Mouse (Mus musculus): ENCODE data around the gene Rasa4. TPM values are rescaled to one million over a fixed set of nuclear protein-coding genes. Genes with fewer than 3 reads are reported as not detected.
A peak's percentile ranks its signal among the peaks of the same experiment; 100 is the strongest.

The Rasa4 gene
- polyA plus RNA-seq, 1 experiment: 16.1 TPM

- Histone ChIP-seq H3K4me3 (replicated peaks; ENCODE audit: extremely low read depth, low read depth, low read length) (no peak overlapping the region), H3K4me1 (ENCODE audit: control insufficient read depth, insufficient read depth, low read length) (peaks cover 2% of the 10 kb centered on the region; the same call in 1 of the 2 replicates)
- DNase-seq: no peak
- no peak for TF ChIP-seq POLR2A (IDR thresholded peaks at IDR 0.05; ENCODE audit: borderline replicate concordance, extremely low read depth, low read depth, low read length)
- TF ChIP-seq CTCF (IDR thresholded peaks at IDR 0.05; ENCODE audit: insufficient read depth, low read length): no peak
- 76% methylated on average over 4 of the region's 4 CpGs for WGBS
Measured at GRCm38 (mm10) chr5:136082345-136082744, 1.4 kb upstream of the Rasa4 start.

DNA sequence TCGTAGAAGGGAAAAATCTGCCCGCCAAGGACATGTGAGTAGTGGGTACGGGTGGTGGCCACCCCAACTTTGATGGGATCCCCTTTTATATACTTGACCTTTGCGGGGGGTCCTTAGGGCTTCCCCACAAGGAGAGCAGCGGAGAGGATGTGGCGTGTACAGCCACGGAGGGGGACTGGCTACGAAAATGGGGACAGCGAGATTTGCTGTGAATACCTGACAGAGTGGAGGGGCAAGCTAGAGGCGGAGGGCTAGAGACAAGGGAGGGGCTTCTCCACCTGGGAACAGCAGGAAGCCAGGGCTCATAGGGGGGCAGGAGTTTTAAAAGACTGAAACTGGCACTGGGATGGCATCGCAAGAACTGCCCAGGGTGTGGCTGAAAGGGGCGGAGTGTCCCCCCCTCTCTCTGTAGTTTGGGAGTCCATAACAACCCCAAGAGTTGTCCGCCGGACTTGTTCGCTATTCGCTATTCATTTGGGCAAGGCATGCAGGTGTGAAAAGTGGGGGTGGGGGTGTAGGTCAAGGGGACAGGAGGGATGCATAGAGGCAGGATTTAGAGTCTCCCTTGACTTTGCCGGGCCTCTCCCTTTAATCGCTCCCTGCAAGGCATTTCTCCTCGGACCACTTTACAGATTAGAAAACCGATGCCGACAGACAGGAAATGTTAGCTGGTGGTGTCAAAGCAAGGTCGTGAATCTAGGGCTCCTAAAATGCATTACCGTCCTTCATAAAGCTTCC, 597 bp downstream of the Rasa4 start:
- WGBS: 3% methylated on average over 23 of the region's 23 CpGs

GRCm38 (mm10) chr5:136084891-136085651, 1.4 kb downstream of the Rasa4 start:
- Histone ChIP-seq H3K4me1 (ENCODE audit: control insufficient read depth, insufficient read depth, low read length) (peaks cover 2% of the 10 kb centered on the region; the same call in 1 of the 2 replicates), H3K4me3 (replicated peaks; ENCODE audit: extremely low read depth, low read depth, low read length) (peak overlapping the region; percentile 15)
- DNase-seq: no peak
- WGBS: 34% methylated on average over 21 of the region's 21 CpGs
- TF ChIP-seq CTCF (IDR thresholded peaks at IDR 0.05; ENCODE audit: insufficient read depth, low read length): no peak
- no peak for TF ChIP-seq POLR2A (IDR thresholded peaks at IDR 0.05; ENCODE audit: borderline replicate concordance, extremely low read depth, low read depth, low read length)

More for the DNA sequence above, 597 bp downstream of the Rasa4 start:
- Histone ChIP-seq H3K4me3 (replicated peaks; ENCODE audit: extremely low read depth, low read depth, low read length) (peak overlapping the region; percentile 82), H3K4me1 (ENCODE audit: control insufficient read depth, insufficient read depth, low read length) (peaks cover 2% of the 10 kb centered on the region; the same call in 1 of the 2 replicates)
- DNase-seq: no peak
- TF ChIP-seq POLR2A (IDR thresholded peaks at IDR 0.05; ENCODE audit: borderline replicate concordance, extremely low read depth, low read depth, low read length) (no peak), CTCF (IDR thresholded peaks at IDR 0.05; ENCODE audit: insufficient read depth, low read length) (no peak)

DNA sequence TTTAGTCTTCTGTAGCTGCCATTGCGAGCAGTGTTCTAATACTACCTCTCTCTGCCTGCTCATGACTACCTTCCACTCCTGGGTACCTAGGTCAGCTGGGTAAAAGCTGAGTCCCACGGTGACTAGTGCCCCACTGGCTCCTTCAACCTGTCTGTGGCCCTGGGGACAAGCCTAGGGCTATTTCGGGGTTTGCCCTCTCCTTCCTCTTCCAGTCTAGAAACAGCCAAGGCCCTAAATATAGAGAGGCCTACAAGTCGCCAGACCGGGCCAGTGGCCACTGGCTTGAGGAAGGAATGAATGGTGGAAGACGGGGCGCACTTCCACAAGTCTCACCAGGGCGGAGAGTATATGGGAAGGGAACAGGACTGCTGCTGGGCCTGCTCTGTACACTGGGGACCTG, 2.6 kb downstream of the Rasa4 start:
- DNase-seq: no peak
- 83% methylated on average over 8 of the region's 8 CpGs for WGBS
- peaks cover 2% of the 10 kb centered on the region; the same call in 1 of the 2 replicates for H3K4me1 ChIP-seq (ENCODE audit: control insufficient read depth, insufficient read depth, low read length)
- TF ChIP-seq CTCF (IDR thresholded peaks at IDR 0.05; ENCODE audit: insufficient read depth, low read length) (no peak), POLR2A (IDR thresholded peaks at IDR 0.05; ENCODE audit: borderline replicate concordance, extremely low read depth, low read depth, low read length) (no peak)
- no peak overlapping the region for H3K4me3 ChIP-seq (replicated peaks; ENCODE audit: extremely low read depth, low read depth, low read length)

GRCm38 (mm10) chr5:136088821-136089575, 5.3 kb downstream of the Rasa4 start:
- TF ChIP-seq POLR2A (IDR thresholded peaks at IDR 0.05; ENCODE audit: borderline replicate concordance, extremely low read depth, low read depth, low read length) (no peak), CTCF (IDR thresholded peaks at IDR 0.05; ENCODE audit: insufficient read depth, low read length) (peak; percentile 32; the same call in 1 of the 2 replicates)
- DNase-seq: no peak
- Histone ChIP-seq H3K4me1 (ENCODE audit: control insufficient read depth, insufficient read depth, low read length) (no peaks in the 10 kb centered on the region), H3K4me3 (replicated peaks; ENCODE audit: extremely low read depth, low read depth, low read length) (no peak overlapping the region)
- WGBS: 24% methylated on average over 14 of the region's 14 CpGs

DNA sequence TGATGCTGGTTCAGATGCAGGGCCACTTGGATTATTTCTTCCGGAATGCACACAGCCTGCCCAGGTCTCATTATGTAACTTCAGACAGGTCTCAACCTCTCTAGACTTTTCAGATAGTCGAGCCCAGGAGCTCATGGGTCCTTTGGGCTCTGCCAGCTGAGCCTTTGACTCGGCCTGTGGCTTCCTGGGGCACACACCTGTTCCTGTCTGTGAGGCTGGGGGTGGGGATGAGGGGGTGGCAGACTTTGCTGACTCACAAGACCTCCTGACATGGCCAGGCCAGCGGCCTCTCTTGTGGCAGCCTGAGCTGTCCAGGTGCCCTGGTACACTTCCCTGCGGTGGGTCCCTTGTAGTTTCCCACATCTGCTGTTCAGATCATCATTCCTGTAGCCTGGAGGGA, 8.2 kb downstream of the Rasa4 start:
- H3K4me3 ChIP-seq (replicated peaks; ENCODE audit: extremely low read depth, low read depth, low read length): no peak overlapping the region
- no peak for DNase-seq
- WGBS: 56% methylated on average over 5 of the region's 5 CpGs

GRCm38 (mm10) chr5:136094249-136095010, 10.7 kb downstream of the Rasa4 start:
- no peaks in the 10 kb centered on the region for H3K4me1 ChIP-seq (ENCODE audit: control insufficient read depth, insufficient read depth, low read length)
- DNase-seq: no peak
- no peak overlapping the region for H3K4me3 ChIP-seq (replicated peaks; ENCODE audit: extremely low read depth, low read depth, low read length)
- no peak for TF ChIP-seq CTCF (IDR thresholded peaks at IDR 0.05; ENCODE audit: insufficient read depth, low read length)
- TF ChIP-seq POLR2A (IDR thresholded peaks at IDR 0.05; ENCODE audit: borderline replicate concordance, extremely low read depth, low read depth, low read length): no peak
- WGBS: 54% methylated on average over 8 of the region's 8 CpGs

More for the DNA sequence above, 8.2 kb downstream of the Rasa4 start:
- H3K4me1 ChIP-seq (ENCODE audit: control insufficient read depth, insufficient read depth, low read length): no peaks in the 10 kb centered on the region
- TF ChIP-seq CTCF (IDR thresholded peaks at IDR 0.05; ENCODE audit: insufficient read depth, low read length) (no peak), POLR2A (IDR thresholded peaks at IDR 0.05; ENCODE audit: borderline replicate concordance, extremely low read depth, low read depth, low read length) (no peak)

DNA sequence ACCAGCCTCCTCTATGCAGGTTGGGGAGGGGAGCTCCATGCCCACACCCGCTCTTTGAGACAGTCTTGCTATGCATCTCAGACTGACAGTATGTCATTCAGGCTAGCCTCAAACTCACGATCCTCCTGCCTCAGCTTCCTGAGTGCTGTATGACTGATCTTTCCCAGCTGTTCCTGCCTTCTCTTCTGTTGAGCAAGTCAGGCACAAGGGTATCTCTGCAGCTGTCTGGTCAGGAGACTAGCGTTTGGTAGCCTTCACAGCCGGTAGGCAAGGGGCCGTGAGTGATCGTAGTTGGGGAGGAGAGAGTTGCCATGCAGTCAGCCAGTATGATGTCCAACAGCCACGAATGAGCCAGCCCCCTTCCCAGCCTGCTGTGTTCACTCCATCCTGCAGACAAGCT, 11.4 kb downstream of the Rasa4 start:
- WGBS: 76% methylated on average over 7 of the region's 7 CpGs
- Histone ChIP-seq H3K4me1 (ENCODE audit: control insufficient read depth, insufficient read depth, low read length) (no peaks in the 10 kb centered on the region), H3K4me3 (replicated peaks; ENCODE audit: extremely low read depth, low read depth, low read length) (no peak overlapping the region)
- no peak for DNase-seq
- no peak for TF ChIP-seq CTCF (IDR thresholded peaks at IDR 0.05; ENCODE audit: insufficient read depth, low read length)
- TF ChIP-seq POLR2A (IDR thresholded peaks at IDR 0.05; ENCODE audit: borderline replicate concordance, extremely low read depth, low read depth, low read length): no peak

Data from lung, adult 2 months (tissue).